Mouse (Mus musculus) frontal cortex, adult 2 months (tissue): Measurements from ENCODE around the gene Kcne3. TPM values are rescaled to one million over a fixed set of nuclear protein-coding genes. Genes with fewer than 3 reads are reported as not detected.
A peak's percentile ranks its signal among the peaks of the same experiment; 100 is the strongest.

Experiments
- DNase-seq, 2 experiments: peaks; one replicate each; pipeline ENCODE4 v3.0.0; 2022; ENCODE audit warnings: low spot score in 1 of 2; ENCODE audit errors: extremely low spot score in 1 of 2
- polyA plus RNA-seq: library from polyadenylated mRNA; depleted of rRNA; stranded (reverse); fragments of >200 nt; gene quantifications from 2 replicates; pipeline ENCODE4 v1.2.3, GENCODE M21; 2012; rRNA removed

The Kcne3 gene
- polyA plus RNA-seq: 0.27 and 0.62 TPM in 2 replicates

DNA sequence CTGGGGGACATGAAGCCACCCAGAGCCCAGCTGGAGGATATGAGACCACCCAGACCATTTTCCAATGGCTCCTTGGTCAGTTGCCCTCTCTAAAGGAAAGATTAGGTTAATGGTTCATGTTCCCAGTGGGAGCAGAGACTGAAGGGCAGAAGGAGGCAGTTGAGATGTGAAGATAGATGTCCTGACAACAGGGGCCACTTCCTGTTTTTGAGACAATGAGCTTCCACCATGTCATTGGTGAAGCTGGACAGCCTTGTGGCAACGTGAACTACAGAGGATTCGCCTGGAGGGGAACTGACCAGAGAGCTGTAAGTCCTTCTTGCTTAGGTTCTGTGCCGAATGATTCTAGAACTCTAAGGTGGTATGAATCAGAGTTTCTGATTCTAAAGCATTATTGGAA is at the start of gene Kcne3:
Gene Kcne3, plus strand, starts transcription at position 234 of the 400 bp plus-strand sequence.
- no peak for DNase-seq

DNA sequence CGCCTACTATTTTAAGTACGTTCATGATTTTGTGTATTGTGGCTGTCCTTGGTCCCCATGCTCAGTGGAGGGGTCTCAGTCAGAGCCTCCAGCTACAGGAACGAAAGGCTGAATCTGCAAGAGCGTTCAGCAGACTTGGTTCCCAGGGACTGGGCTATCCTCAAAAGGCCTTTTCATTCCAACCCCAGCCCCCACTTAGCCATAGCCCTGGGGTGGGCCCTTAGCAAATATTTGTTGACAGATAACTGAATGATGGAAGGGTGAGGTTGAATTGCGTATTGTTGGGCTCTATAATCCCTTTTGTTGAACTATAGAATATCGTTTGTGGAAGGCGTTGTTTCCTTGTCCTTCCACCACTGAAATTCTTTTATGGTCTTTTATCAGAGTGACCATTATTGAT is 49.8 kb upstream of the Kcne3 start:
- no peak for DNase-seq

DNA sequence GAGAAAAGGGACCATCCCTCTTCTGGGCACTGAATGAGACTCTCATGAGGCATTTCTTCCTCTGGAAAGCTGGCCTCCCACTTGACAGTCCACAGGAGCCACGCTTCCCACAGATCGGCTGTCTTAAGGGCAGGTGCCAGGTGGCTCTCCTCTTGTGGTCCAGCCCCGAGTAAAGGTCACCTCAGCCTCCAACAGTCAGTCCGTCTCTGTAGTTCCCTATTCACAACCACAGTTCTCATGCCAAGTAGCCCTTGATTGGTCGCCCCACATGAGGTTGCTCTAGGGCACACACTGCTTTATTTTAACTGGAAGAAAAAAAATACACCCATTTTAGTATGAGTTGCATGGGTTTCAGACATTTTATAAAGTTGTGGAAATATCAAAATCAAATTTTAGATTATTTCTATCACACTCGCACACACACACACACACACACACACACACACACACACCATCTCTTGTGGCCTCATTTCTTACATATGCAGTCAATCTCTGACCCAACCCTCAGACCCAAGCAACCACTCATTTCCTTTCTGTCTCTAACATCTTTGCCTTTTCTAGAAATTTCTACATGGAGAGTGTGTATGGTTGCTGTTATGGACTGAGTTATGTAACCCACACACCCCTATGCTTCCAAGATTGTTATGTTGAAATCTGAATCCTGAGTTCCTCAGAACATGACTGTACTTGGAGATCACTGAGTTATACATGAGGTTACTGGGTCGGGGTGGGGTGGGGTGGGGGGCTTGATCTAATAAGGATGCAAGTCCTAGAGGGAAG is 47.9 kb upstream of the Kcne3 start:
- DNase-seq: no peak

DNA sequence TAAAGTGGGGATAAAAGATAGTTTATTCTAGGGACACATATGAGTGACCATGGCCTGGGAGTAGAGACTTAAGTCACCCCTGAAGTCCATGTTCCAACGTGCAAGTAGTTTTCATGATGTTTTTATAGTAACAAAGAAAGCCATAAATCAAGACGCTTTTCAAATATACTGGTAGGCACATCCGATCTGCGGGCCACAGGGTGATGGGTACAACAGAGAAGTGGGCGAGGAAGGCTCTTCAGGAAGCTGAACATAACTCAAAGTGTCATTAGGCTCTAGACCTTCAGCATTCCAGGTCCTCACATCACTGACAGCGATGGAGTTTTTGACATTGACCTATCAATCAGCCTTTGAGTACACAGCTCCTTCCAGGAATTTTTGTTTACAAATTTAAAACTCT is 45.7 kb upstream of the Kcne3 start:
- no peak for DNase-seq

DNA sequence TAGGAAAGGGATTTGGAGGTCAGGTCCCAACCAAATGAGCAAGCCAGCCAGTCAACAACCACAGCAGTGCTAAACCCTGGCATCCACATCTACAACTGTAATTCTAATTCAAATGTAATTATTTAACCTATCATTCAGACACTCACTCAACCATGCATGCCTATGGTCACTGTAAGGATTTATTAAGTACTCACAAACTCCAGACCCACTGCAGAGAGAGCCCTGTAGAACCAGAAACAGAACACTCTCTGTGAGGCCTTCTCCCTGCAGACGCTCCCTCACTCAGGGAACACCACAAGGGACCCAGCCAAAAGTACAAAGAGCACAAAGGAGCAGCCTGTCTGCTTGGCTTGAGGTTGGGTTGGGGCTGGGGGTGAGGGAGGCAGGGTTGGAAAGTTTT is 43.9 kb upstream of the Kcne3 start:
- DNase-seq: no peak

DNA sequence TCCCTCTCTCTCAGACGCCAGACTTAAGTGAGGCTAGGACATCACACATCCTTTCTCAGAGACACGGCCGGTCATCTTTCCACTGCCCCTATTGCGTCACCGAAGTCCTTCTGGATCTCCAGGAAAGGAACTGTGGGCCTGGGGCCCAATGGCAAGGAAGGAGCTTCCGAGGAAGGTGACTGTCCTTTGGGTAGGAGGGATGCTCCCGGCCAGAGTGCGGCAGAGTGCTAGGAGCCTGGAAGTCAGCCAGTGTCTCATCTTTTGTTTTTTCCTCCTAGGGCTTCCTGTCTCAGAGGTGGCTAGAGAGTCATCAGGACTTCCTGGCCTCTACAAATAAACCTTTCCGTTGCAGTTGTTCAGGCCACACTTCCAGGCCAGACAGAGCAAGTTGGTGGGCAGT is 39.3 kb upstream of the Kcne3 start:
- no peak for DNase-seq

DNA sequence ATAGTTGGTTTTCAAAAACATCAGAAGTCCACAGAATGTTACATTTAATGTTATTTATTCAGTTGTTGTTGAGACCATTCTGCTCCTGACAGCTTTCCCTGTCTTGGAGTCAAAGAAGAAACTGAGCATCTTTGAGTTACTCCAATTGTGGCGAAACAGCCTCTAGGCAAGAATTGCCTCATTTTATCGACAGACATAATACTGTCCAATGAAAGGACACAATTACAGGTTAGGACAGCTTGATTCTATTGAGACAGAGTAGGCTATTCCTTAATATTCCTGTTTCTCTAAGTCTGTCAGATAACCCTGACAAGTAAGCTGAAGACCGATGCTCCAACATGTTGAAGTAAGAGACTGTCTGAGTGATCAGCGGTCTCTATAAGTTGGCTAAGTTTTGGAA is 38.2 kb upstream of the Kcne3 start:
- DNase-seq: no peak

DNA sequence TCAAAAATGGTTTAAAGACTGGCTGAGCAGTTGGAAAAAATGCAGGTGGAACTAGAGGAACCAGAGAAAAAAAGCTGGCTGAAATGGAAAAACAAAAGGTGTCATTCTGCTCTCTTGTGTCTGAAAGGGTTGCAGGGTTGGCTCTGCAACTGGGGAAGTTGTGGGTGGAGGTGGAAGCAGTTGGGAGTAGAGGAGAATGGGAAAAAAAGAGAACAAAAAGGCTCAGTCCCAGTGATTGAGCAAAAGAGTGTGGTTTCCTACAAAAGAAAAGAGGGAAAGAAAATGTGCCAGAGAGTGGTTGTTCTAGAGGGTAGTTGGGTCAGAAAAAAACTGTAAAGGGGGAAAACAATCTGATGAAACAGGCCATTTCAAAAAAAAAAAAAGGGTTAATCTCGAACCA is 35.7 kb upstream of the Kcne3 start:
- no peak for DNase-seq

DNA sequence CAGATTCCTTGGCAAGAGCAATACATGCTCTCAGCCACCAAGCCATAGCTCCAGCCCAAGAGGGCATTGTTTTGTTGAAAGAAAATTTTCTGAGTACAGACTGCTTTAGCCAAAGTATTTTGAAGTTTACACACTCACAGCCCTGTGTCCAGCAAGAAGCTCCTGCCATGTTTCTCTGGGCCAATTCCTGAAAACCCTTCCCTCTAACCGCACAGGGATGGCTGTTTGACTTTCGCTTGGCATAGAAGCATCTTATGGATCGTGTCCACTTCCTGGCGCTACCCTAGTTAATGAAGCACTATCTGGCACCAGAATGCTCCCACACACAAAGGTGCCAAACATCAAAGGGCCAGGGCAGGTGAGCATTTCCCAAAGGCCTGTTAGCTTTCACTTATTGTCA is 27.7 kb upstream of the Kcne3 start:
- no peak for DNase-seq

DNA sequence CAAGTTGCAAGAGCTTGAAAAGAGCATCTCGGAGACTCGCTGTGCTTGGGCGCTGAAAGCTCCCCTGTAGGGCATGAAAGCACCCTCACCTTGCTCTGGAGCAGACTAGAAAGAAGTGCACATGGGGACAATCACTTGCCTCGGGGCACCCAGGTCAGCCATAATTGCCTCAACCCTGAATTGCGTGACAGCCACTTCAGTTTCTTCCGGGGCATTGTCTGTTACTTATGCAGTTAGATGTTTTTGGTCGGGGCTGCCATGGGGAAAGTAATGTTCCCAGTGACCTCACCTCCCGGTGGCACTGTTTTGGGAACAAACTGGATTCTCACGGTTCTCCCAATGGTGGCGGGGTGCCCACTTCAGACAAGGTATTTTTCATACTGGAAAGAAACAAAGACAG is 26.2 kb upstream of the Kcne3 start:
- DNase-seq: no peak

DNA sequence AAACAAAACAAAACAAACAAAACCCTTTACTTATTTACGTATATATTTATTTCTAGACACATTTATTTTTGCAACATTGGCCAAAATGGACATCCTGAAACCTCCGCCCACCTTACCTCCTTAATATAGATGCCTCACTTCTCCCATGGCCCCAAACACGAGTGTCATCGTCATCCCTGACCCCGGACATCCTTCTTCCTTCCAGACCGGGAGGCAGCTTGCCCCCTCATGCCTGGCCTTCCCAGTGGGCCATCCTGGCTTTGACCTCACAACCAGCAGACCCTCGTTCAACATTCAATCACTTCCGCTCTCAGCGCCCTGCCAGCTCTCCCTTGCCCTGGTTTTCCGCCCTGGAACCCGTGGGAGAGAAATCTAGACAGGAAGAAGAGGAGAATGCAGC is 25.7 kb upstream of the Kcne3 start:
- no peak for DNase-seq

DNA sequence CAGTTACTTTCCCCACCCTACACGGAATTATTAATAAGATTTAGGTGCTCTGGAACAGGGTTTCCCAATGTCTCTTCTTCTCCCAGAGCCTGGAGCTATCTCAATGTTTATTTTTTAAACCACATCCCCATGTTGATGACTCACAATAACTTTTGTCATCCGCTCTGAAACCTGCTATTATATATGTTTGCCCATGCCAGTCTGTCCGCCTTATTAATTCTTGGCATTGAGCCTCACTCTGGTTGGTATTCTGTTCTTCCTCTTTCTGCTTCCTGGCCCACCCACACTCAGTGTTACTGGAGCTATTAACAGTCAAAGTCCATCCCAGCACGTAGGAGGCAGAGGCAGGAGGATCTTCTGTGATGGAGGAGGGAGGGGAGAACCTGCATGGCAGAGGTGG is 18.6 kb upstream of the Kcne3 start:
- DNase-seq: no peak

DNA sequence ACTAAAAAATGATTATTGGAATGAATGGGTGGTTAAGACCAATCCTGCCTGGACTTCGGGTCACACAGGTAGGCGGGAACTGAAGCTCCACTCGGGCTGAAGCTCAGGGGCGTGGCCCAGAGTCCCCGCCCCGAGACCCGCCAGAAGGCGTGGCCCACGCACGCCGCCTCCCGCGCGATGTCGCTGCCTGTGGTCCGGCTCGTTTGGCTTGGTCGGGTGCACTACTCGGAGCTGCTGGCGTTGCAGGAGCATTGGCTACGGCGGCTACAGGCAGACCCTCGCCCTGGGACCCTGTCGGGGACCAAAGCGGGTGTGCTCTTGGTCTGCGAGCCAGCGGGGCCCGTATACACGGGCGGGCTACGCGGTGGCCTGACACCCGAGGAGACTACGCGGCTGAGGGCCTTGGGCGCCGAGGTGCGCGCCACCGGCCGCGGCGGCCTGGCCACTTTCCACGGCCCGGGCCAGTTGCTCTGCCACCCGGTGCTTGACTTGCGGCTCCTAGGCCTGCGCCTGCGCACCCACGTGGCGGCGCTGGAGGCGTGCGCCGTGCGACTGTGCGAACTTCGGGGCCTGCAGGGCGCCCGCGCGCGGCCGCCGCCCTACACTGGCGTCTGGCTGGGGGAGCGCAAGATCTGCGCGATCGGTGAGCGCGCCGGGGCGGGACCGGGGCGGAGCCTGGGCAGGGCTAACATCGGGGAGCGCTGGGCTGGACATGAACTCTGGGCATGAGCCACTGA is 17.0 kb upstream of the Kcne3 start, which contains the start of gene Lipt2:
Gene Lipt2, plus strand, starts transcription at position 173 of the 737 bp plus-strand sequence.
- peak; percentile 83 to 90 for DNase-seq

DNA sequence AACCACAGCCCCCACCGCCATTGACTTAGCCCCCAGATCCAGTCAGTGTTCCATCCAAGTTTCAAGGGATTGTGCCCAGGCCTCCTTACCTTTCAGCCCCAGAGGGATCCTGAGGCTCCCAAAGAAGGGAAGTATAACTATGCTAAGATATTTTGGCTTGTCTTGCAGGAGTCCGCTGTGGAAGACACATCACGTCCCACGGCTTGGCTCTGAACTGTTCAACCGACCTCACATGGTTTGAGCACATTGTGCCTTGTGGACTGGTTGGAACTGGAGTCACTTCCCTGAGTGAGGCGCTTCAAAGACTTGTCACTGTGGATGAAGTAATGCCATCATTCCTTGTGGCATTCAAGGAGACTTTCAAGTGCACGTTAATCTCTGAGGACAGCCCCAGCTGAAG is 16.3 kb upstream of the Kcne3 start:
- DNase-seq: no peak

DNA sequence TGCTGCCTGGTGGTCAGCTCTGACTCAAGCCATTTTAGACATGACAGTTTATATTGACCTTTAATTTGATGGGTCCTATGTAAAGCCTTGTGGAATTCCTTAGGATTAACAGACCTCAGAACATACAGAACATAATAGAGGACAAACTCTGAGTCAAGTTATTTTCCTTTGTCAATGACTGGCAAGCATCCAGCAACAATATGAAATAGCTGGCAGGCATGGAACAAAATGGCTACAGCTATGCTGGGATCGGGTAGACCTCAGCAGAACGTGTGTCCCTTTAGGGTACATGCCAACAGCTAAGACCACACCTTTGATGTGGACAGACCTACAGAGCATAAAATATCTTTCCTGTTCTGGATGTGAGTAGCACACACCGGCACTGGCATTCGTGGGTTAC is 12.8 kb upstream of the Kcne3 start:
- no peak for DNase-seq

DNA sequence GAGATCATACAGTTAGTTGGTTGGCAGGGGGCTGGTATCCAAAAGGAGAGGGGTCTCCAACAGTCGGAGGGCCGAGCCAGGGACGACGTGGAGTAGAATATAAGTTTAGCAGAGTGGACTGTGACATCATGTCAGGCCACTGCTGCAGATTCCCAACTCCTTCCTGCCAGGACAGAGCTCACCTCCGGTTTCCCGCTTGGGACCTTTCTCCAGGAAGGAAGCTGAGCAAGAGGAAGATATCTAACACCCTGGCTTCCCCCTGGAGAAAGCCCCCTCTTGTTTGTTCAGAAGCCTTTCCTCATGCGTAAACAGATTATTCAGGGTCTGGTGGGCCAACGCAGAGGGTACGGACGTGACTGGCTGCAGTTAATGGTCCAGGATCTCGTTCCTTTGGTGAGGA is 7.6 kb upstream of the Kcne3 start:
- no peak for DNase-seq

DNA sequence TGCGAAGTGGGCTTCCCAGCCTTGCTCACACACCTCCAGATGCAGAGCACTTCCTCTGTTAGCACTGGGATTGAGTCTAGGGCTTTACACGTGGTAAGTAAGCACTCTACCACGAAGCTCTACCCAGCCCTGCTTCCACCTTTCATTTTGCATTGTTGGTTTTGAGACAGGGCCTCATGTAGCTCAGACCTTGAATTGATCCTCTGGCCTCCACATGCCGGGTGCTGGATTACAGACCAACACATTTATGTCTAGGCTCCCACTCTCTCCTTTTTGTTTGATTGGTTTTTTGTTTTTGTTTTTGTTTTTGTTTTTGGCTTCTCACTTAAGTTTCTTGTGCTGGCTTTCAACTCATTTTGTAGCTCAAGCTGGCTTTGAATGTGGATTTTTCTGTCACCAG is 5.5 kb upstream of the Kcne3 start:
- DNase-seq: no peak

DNA sequence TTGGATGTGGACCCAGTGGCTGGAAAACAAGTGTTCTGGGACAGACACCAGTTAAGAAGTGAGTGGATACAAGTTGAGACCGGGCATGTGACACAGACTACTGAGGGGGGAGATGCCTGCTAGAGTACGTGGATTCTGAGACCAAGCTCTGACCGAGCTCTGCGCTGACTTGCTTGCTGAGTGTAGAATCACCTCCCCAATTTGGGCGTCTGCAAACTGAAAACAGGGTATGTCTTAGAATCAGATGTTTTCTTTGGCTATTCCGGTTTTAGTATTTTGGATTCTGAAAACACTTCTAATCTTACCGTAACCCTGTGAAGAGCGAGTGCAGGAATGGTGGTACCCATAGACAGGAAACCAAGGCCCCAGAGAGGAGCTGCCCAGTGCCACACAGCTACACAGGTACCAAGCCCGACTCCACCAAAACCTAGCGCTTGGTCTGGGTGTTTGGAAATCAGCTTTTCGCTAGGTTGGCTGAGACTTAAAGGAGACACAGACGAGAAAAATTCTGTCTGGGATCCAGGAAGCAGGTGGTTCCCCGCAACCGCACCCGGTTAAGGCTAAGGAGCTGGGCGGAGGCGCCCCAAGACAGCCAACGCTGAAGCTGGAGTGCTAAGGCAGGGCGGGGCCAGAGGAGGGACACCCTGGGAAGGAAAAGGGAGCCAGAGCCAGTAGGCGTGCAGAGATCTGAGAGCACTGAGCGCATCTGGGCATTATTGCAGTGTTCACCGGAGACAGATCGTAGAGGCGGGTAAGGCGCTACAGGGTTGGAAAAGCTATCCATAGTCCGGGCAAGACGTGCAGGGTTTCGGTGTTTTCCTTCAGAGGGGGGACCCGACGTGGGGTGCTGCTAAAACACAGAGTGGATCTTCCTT is 2.0 kb downstream of the Kcne3 start:
- DNase-seq: peak; percentile 42 to 71

DNA sequence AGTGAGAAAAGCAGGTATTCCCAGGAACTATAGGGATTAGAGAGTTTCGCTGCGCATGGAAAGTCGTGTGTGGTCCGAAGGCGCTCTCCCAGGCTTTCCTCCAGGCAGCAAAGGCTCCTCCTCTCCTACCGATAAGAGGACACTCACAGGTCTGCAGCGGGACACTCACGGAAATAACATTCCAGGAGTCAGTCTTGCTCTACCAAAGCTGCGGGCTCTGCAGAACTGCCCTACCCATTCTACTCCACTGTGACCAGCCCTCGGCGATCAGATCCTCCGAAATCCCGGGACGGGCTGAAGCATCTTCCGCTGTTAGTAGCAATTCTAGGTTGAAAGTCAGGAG is 2.6 kb downstream of the Kcne3 start:
- no peak for DNase-seq

DNA sequence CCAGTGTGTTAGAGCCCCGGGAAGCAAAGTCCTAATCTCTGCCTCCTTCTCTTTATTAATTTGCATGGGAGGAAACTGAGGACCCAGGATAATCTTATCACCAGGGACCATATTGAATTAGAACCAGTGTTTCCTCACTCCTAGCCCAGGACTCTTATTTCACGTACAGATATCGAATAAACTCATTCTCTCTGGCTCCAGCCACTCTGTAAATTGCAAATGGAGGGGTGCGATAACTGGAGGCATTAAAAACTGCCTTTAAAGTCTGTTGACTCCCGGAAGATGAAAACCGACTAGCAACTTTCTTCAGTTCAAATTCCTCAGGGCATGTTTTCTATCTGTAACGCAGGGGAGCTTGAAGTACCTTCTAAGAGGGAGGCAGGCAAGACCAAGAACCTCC is 3.1 kb downstream of the Kcne3 start:
- DNase-seq: no peak

DNA sequence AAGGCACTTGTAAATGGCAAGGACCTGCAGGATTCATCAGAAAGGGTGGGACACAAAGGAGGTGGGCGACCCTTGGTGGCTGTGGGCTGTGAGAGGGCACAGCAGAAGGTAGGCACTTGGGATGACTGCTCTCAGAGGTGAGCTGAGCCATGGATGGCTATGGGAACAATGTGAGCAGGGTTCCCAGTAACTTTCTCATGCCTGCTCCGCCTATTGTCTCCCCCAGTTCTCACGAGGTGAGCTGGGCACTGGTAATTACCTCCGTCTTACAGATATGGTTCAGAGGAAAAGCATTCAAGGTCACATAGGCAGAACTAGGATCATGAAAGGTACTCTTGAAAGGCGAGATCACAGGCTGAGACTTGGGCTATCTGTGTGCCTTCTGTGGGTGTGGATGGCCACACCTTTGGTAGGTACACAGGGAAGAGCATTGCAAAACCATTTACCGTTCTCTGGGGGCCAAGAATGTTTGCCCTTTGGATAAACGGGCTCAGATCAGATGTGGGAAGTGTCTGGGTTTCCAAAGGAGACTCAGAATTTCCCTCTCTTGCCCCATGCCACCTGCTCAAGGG is 3.6 kb downstream of the Kcne3 start:
- DNase-seq: no peak
